Mouse (Mus musculus) heart, embryonic 14.5 days (tissue): ENCODE measurements at regions not wholly inside any gene's neighbourhood (a gene's known extent, or its start where the extent isn't known, plus 50 kb on each side); places are given as distances from the start of the nearest gene placed in this dataset.

Experiments
- ATAC-seq: fragments of 200-750 bp; cut with Nextera tagmentation; 2 replicates; pipeline ENCODE4 v1.8.0; 2017; ENCODE audit warnings: low read depth, moderate TSS enrichment; ENCODE audit not compliant: insufficient number of reproducible peaks, insufficient read depth, low FRiP score
- H3K27ac ChIP-seq, 2 experiments: fragments of 200-500 bp in 1 of 2; fragments of 300-500 bp in 1 of 2; sonication (generic) in 1 of 2; replicated peaks in 1 of 2; 2 replicates each; pipeline ENCODE4 v1.5.1; 2012 to 2014; ENCODE audit warnings: low read depth in 2 of 2, low read length in 2 of 2, control low read depth in 1 of 2, mild to moderate bottlenecking in 1 of 2, mixed read lengths in 1 of 2; ENCODE audit not compliant: control insufficient read depth in 1 of 2, insufficient read depth in 1 of 2
- H3K27me3 ChIP-seq: fragments of 300-500 bp; sonication (generic); 2 replicates; pipeline ENCODE4 v1.6.1; 2014; ENCODE audit warnings: mild to moderate bottlenecking, low read length, control low read depth; ENCODE audit not compliant: control insufficient read depth, insufficient read depth
- H3K36me3 ChIP-seq: fragments of 300-500 bp; sonication (generic); 2 replicates; pipeline ENCODE4 v1.6.1; 2014; ENCODE audit warnings: mild to moderate bottlenecking, control low read depth, low read length, mixed read lengths; ENCODE audit not compliant: control insufficient read depth, insufficient read depth
- H3K4me1 ChIP-seq, 2 experiments: fragments of 200-500 bp in 1 of 2; fragments of 300-500 bp in 1 of 2; sonication (generic) in 1 of 2; 2 replicates each; pipeline ENCODE4 v1.6.1; 2012 to 2014; ENCODE audit warnings: low read length in 2 of 2, control low read depth in 1 of 2, mixed read lengths in 1 of 2; ENCODE audit not compliant: control insufficient read depth in 2 of 2, insufficient read depth in 2 of 2
- H3K4me2 ChIP-seq: fragments of 300-500 bp; sonication (generic); 2 replicates; pipeline ENCODE4 v1.6.1; 2014; ENCODE audit warnings: mild to moderate bottlenecking, low read length
- H3K4me3 ChIP-seq, 2 experiments: fragments of 200-500 bp in 1 of 2; fragments of 300-500 bp in 1 of 2; sonication (generic) in 1 of 2; 2 replicates each; pipeline ENCODE4 v1.5.1; 2012 to 2014; ENCODE audit warnings: low read length in 2 of 2, mild to moderate bottlenecking in 2 of 2, control low read depth in 1 of 2, low read depth in 1 of 2, moderate library complexity in 1 of 2; ENCODE audit not compliant: control insufficient read depth in 1 of 2, insufficient read depth in 1 of 2
- H3K9ac ChIP-seq: fragments of 300-500 bp; sonication (generic); 2 replicates; pipeline ENCODE4 v1.6.1; 2014; ENCODE audit warnings: mild to moderate bottlenecking, low read length
- H3K9me3 ChIP-seq: fragments of 300-500 bp; sonication (generic); 2 replicates; pipeline ENCODE4 v1.6.1; 2016; ENCODE audit warnings: low read length, control low read depth; ENCODE audit not compliant: control insufficient read depth
- WGBS: fragments of 180-500 bp; shearing (Covaris S2); extraction: QIAGEN DNeasy Blood & Tissue Kit; methylation state at CpG from one replicate; pipeline ENCODE4 v1.1.7; 2014; 5-methylcytosine and 5-hydroxymethylcytosine counted together

DNA sequence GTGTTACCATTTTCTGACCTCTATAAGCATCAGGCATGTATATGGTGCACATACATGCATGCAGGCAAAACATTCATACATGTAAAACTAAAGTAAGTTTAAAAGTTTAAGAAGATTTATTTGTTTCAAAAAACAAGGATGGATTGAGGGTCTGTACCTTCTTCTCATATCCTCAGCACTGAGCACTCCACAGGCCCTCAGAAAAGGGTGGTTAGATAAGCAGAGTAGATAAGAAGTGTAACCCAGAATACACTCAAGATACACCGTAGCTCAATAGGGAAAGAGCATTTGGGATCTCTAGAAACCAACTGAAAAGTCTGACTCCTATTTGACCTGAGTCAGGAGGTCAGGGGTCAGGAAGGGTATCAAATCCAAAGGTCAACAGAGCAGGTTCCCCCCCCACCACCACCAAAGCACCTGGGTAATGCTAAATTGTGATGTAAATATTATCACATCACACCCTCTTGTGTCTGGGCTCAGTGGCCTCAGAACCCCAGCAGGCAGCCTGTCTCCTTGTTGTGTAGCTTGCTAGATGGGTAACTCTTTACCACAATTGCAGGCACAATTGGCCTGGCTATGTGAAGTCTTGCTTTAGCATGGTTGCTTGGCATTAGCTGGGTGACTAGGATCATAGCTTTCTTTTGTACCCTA lies 72.8 kb upstream of the Zfp366 start:
- H3K9ac ChIP-seq, result no peak overlapping the region
- no peak for ATAC-seq
- H3K4me2 ChIP-seq, result no peak overlapping the region
- 69% methylated on average over 1 of the region's 1 CpGs for WGBS
- 0 out of 2 replicates have a peak, but pooled peaks cover 2% of the 10 kb centered on the region for H3K9me3 ChIP-seq
- no peak overlapping the region for H3K27ac ChIP-seq
- 0 out of 2 replicates have a peak, but pooled peaks cover 8% of the 10 kb centered on the region for H3K27me3 ChIP-seq
- no peaks in the 10 kb centered on the region for H3K36me3 ChIP-seq
- no peak overlapping the region for H3K4me3 ChIP-seq
- peaks cover 4 to 11% of the 10 kb centered on the region in 2 experiments; a peak in 2 of 4 replicates for H3K4me1 ChIP-seq

- no peak overlapping the region for H3K4me3 ChIP-seq
- no peak overlapping the region for H3K27ac ChIP-seq
- H3K9me3 ChIP-seq, result 0 out of 2 replicates have a peak, but pooled peaks cover 2% of the 10 kb centered on the region
- H3K4me1 ChIP-seq, result peaks cover 2 to 6% of the 10 kb centered on the region in 2 experiments; a peak in 1 of 4 replicates
- no peak overlapping the region for H3K4me2 ChIP-seq
- WGBS, result 31% methylated on average over 4 of the region's 4 CpGs
- H3K9ac ChIP-seq, result no peak overlapping the region
- H3K36me3 ChIP-seq, result no peaks in the 10 kb centered on the region
- H3K27me3 ChIP-seq, result peaks cover 20% of the 10 kb centered on the region
- ATAC-seq, result no peak
Measured at GRCm38 (mm10) chr13:99107983-99108382, 76.6 kb upstream of the Zfp366 start.

DNA sequence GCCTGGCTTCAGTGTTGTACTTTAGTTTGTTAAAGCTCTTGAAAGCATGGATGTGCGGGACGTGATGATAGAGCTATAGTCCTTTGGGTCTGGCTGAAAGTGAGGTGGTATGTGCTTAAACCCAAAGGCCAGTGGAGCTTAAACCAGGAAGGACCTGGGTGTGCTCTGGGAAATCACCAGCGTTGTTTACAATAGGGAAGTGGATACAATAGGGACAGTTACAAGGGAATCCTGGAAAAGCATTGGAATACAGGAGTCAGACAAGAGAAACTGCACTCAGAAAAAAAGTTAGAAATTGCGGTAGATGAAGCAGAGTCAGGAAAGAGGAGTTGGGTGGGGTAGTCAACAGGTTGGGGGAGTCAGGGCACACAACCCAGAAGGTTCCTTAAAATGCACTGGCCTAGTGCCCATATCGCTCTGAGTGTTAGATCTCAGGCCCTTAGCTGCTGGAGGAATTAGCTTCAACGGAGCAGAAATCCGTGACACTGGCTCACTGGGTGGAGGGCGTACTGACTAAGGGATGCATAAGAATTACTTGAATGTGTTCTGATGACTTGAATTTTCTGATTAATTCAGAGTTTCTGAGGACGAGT lies 82.4 kb upstream of the Zfp366 start:
- no peaks in the 10 kb centered on the region for H3K9me3 ChIP-seq
- H3K4me3 ChIP-seq, result no peak overlapping the region
- no peak overlapping the region for H3K4me2 ChIP-seq
- H3K27ac ChIP-seq, result no peak overlapping the region
- no peak overlapping the region for H3K9ac ChIP-seq
- WGBS, result 80% methylated on average over 9 of the region's 9 CpGs
- ATAC-seq, result no peak
- H3K36me3 ChIP-seq, result no peaks in the 10 kb centered on the region
- peaks cover 17% of the 10 kb centered on the region for H3K27me3 ChIP-seq
- no peaks in the 10 kb centered on the region for H3K4me1 ChIP-seq

GRCm38 (mm10) chr13:99100430-99101409 lies 83.9 kb upstream of the Zfp366 start:
- H3K4me1 ChIP-seq, result no peaks in the 10 kb centered on the region
- no peaks in the 10 kb centered on the region for H3K36me3 ChIP-seq
- H3K9me3 ChIP-seq, result no peaks in the 10 kb centered on the region
- H3K4me3 ChIP-seq, result no peak overlapping the region
- WGBS, result 64% methylated on average over 25 of the region's 25 CpGs
- H3K27ac ChIP-seq, result no peak overlapping the region
- ATAC-seq, result no peak
- H3K27me3 ChIP-seq, result peaks cover 10% of the 10 kb centered on the region
- no peak overlapping the region for H3K9ac ChIP-seq
- H3K4me2 ChIP-seq, result peak overlapping the region; percentile 27

DNA sequence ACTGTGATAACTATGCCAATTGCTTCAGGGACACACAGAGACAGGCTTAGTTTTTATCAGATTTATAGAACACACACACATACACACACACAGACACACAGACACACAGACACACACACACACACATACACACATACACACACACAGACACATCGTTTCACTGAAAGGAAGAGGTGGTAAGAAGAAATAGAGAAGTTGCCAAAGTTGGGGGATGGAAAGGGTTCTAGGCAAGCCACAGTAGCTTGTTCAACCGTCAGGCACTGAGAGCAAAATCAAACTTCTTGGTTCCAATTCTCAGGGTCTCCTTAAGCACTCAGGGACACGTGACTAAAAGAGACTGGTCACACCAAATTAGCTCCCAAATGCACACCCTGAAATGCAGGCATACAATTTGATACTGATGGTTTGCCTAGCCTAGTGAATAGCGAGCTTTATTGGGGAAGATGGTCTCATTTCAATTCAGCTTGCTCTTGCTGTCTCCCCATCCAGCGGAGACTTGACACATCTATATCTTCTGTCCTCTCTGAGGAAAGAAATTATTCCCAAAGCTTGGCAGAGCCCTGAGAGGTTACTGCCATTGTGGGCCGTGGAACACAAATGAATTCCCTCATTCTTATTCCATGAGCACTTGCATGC lies 84.7 kb upstream of the Zfp366 start:
- Histone ChIP-seq H3K4me2 (no peak overlapping the region), H3K4me1 (no peaks in the 10 kb centered on the region), H3K9me3 (no peaks in the 10 kb centered on the region), H3K4me3 (no peak overlapping the region), H3K27ac (no peak overlapping the region), H3K36me3 (no peaks in the 10 kb centered on the region), H3K27me3 (peaks cover 4% of the 10 kb centered on the region; the same call in 1 of the 2 replicates), H3K9ac (no peak overlapping the region)
- WGBS, result 82% methylated on average over 6 of the region's 6 CpGs
- no peak for ATAC-seq

- Histone ChIP-seq H3K4me1 (no peaks in the 10 kb centered on the region), H3K27me3 (peaks cover 4% of the 10 kb centered on the region; the same call in 1 of the 2 replicates), H3K9me3 (no peaks in the 10 kb centered on the region), H3K4me2 (no peak overlapping the region), H3K27ac (no peak overlapping the region), H3K36me3 (no peaks in the 10 kb centered on the region), H3K4me3 (no peak overlapping the region), H3K9ac (no peak overlapping the region)
- WGBS, result 64% methylated on average over 7 of the region's 7 CpGs
- no peak for ATAC-seq
Measured at GRCm38 (mm10) chr13:99099226-99099625, 85.4 kb upstream of the Zfp366 start.
